In the genomic region with DNA sequence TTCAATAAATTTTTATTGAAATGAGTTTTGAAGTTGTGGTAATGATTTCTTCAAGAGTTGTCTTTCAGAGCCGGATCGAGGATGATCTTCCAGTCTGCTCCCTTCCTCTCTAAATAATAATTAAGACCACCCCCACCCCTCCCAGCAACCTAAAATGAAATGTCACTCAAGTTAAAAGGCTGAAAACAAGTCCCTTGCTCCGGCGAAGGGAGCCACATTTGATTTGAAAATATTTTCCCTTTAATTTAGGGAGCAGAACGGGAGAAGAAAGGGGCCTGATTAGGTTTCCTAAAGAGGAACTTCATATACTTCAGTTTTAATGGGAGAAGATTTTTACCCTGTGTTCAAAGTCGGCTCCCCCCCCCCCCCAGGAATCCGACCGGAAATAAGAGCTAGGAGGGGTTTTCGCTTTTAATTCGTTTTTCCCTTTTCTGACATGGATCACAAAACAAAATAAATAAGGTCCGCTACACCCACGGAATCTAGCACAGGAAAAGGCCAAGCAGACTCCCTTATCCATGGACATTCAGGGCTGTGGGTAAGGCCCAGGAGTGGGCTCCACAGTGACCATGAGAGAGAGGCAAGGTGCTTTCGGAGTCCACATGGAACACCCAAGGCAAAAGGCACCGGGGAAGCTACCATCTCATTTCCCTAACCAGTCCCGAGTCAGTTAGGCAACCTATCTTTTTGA, we compare ENCODE assay signal across 9 mouse cellular contexts. TPM values are rescaled to one million over a fixed set of nuclear protein-coding genes. Genes with fewer than 3 reads are reported as not detected.
DNase-seq lines count a peak whose midpoint lies in the region; ATAC-seq and TF ChIP-seq lines count a peak whose summit lies in the region.
"Had no signal": no experiment of that assay in that cellular context is flagged by ENCODE, and none has a peak within 500 bp of the region (broad histone marks: within the 10 kb centered on the region; RNA-seq: fewer than 3 reads in every experiment).

No protein-coding gene starts in this region.

- peak overlapping the region; percentile 56 for H3K4me2 ChIP-seq in kidney, embryonic 15.5 days
- peak overlapping the region; percentile 65 for H3K4me2 ChIP-seq in embryonic facial prominence, embryonic 15.5 days (replicated peaks)

- 0 out of 2 replicates have a peak, but pooled peaks cover 4% of the 10 kb centered on the region for H3K36me3 ChIP-seq in kidney, embryonic 15.5 days
- peaks cover 24% of the 10 kb centered on the region for H3K36me3 ChIP-seq in E14TG2a.4 (ENCODE audit: insufficient read depth, low read length)
- no peaks in the 10 kb centered on the region for H3K36me3 ChIP-seq in embryonic facial prominence, embryonic 15.5 days

- peak overlapping the region; percentile 80 for H3K27ac ChIP-seq in kidney, embryonic 15.5 days
- H3K27ac ChIP-seq in embryonic facial prominence, embryonic 15.5 days (replicated peaks): peak overlapping the region; percentile 87

- H3K4me3 ChIP-seq in kidney, embryonic 15.5 days (replicated peaks): no peak overlapping the region
- peak overlapping the region; percentile 62 for H3K4me3 ChIP-seq in E14TG2a.4 (replicated peaks; ENCODE audit: low read length)
- H3K4me3 ChIP-seq in embryonic facial prominence, embryonic 15.5 days (replicated peaks): 0 out of 2 replicates have a peak overlapping the region, but pooled peaks have one; percentile 40

- peaks cover 98% of the 10 kb centered on the region for H3K27me3 ChIP-seq in kidney, embryonic 15.5 days
- peaks cover 70% of the 10 kb centered on the region for H3K27me3 ChIP-seq in E14TG2a.4 (ENCODE audit: insufficient read depth, low read length)
- H3K27me3 ChIP-seq in embryonic facial prominence, embryonic 15.5 days: peaks cover 66% of the 10 kb centered on the region

- no peaks in the 10 kb centered on the region for H3K9me3 ChIP-seq in kidney, embryonic 15.5 days (replicated peaks)
- no peaks in the 10 kb centered on the region for H3K9me3 ChIP-seq in E14TG2a.4 (ENCODE audit: low read length)
- no peaks in the 10 kb centered on the region for H3K9me3 ChIP-seq in embryonic facial prominence, embryonic 15.5 days (replicated peaks)

- TF ChIP-seq CTCF in E14TG2a.4 (conservative IDR thresholded peaks at IDR 0.05; ENCODE audit: low read length): no peak

- ATAC-seq in kidney, embryonic 15.5 days (replicated peaks; ENCODE audit: low FRiP score): no peak
- ATAC-seq in embryonic facial prominence, embryonic 15.5 days (ENCODE audit: insufficient number of reproducible peaks, low FRiP score, low TSS enrichment, low read depth): no peak

- peaks cover 58% of the 10 kb centered on the region for H3K4me1 ChIP-seq in kidney, embryonic 15.5 days
- peaks cover 88% of the 10 kb centered on the region for H3K4me1 ChIP-seq in E14TG2a.4 (replicated peaks; ENCODE audit: low read depth, low read length)
- H3K4me1 ChIP-seq in embryonic facial prominence, embryonic 15.5 days: peaks cover 56% of the 10 kb centered on the region

- no peak overlapping the region for H3K9ac ChIP-seq in kidney, embryonic 15.5 days
- no peak overlapping the region for H3K9ac ChIP-seq in embryonic facial prominence, embryonic 15.5 days

- 4% methylated on average over 15 of the region's 15 CpGs for WGBS in kidney, embryonic 15.5 days
- WGBS in embryonic facial prominence, embryonic 15.5 days: 15% methylated on average over 15 of the region's 15 CpGs

- DNase-seq in adrenal gland, postnatal 10 days: peak; percentile 46
- DNase-seq in adrenal gland, postnatal 25 days: no peak
- no peak for DNase-seq in kidney, postnatal 14 days
- DNase-seq in thymus, adult 18-20 months: no peak
- DNase-seq in cerebellum, adult 11-12 months: no peak
- DNase-seq: kidney, postnatal 36 days had no signal

RNA-seq across cellular contexts. Expression of a gene that starts 14.4 kb away (rescaled TPM):
- 100 to 1,000 TPM; 136 to 142 TPM for total RNA-seq in adrenal gland, postnatal 10 days (2021)
- 215 and 277 TPM in 2 replicates for total RNA-seq in adrenal gland, postnatal 25 days (2021)
- polyA plus RNA-seq in kidney, embryonic 15.5 days (2015; fragmentation: Nextera tagmentation; extraction: Ambion mirVana): 51.1 and 54.4 TPM in 2 replicates
- 38.8 and 42.1 TPM in 2 replicates for polyA plus RNA-seq in embryonic facial prominence, embryonic 15.5 days (2015; fragmentation: Nextera tagmentation; extraction: Ambion mirVana)
